Mouse (Mus musculus): Measurements from ENCODE around the gene Scnn1a. TPM values are rescaled to one million over a fixed set of nuclear protein-coding genes. Genes with fewer than 3 reads are reported as not detected.

Gene Scnn1a
- polyA plus RNA-seq, 2 experiments, result 1.9 to 2.5 TPM

GRCm38 (mm10) chr6:125308921-125309320 is 11.5 kb upstream of the Scnn1a start:
- H3K4me2 ChIP-seq (replicated peaks; ENCODE audit: low read depth, low read length, severe bottlenecking), result no peak overlapping the region
- H3K4me3 ChIP-seq (replicated peaks; ENCODE audit: low read length), result no peak overlapping the region
- H3K27me3 ChIP-seq (ENCODE audit: control insufficient read depth, insufficient read depth, low read length), result no peaks in the 10 kb centered on the region
- 5% methylated on average over 13 of the region's 13 CpGs for WGBS
- DNase-seq (ENCODE audit: low spot score) (peak; percentile 53), ATAC-seq (ENCODE audit: low FRiP score, low read depth) (peak; percentile 42)
- no peak overlapping the region for H3K9ac ChIP-seq (ENCODE audit: low read depth, low read length, severe bottlenecking)
- H3K9me3 ChIP-seq (ENCODE audit: control insufficient read depth, low read length), result no peaks in the 10 kb centered on the region
- peaks cover 26% of the 10 kb centered on the region for H3K4me1 ChIP-seq (ENCODE audit: control insufficient read depth, insufficient read depth, low read length)
- TF ChIP-seq POLR2A (IDR thresholded peaks at IDR 0.05; ENCODE audit: borderline replicate concordance, extremely low read depth, insufficient read depth, insufficient read length), result no peak
- H3K27ac ChIP-seq (replicated peaks; ENCODE audit: low read depth, low read length), result no peak overlapping the region
- H3K36me3 ChIP-seq (ENCODE audit: control insufficient read depth, insufficient read depth, low read length), result peaks cover 29% of the 10 kb centered on the region

GRCm38 (mm10) chr6:125309406-125309805 is 11.1 kb upstream of the Scnn1a start:
- Histone ChIP-seq H3K4me1 (ENCODE audit: control insufficient read depth, insufficient read depth, low read length) (peaks cover 31% of the 10 kb centered on the region), H3K4me2 (replicated peaks; ENCODE audit: low read depth, low read length, severe bottlenecking) (no peak overlapping the region), H3K4me3 (replicated peaks; ENCODE audit: low read length) (no peak overlapping the region), H3K27me3 (ENCODE audit: control insufficient read depth, insufficient read depth, low read length) (no peaks in the 10 kb centered on the region), H3K27ac (replicated peaks; ENCODE audit: low read depth, low read length) (no peak overlapping the region), H3K9me3 (ENCODE audit: control insufficient read depth, low read length) (no peaks in the 10 kb centered on the region), H3K9ac (ENCODE audit: low read depth, low read length, severe bottlenecking) (no peak overlapping the region), H3K36me3 (ENCODE audit: control insufficient read depth, insufficient read depth, low read length) (peaks cover 29% of the 10 kb centered on the region)
- no peak for TF ChIP-seq POLR2A (IDR thresholded peaks at IDR 0.05; ENCODE audit: borderline replicate concordance, extremely low read depth, insufficient read depth, insufficient read length)
- ATAC-seq (ENCODE audit: low FRiP score, low read depth), result no peak
- DNase-seq (ENCODE audit: low spot score), result no peak
- WGBS, result 43% methylated on average over 5 of the region's 5 CpGs

- no peaks in the 10 kb centered on the region for H3K27me3 ChIP-seq (ENCODE audit: control insufficient read depth, insufficient read depth, low read length)
- H3K9ac ChIP-seq (ENCODE audit: low read depth, low read length, severe bottlenecking), result no peak overlapping the region
- no peak for TF ChIP-seq POLR2A (IDR thresholded peaks at IDR 0.05; ENCODE audit: borderline replicate concordance, extremely low read depth, insufficient read depth, insufficient read length)
- H3K4me3 ChIP-seq (replicated peaks; ENCODE audit: low read length), result peak overlapping the region; percentile 52; the same call in 1 of the 2 replicates
- no peak overlapping the region for H3K27ac ChIP-seq (replicated peaks; ENCODE audit: low read depth, low read length)
- H3K9me3 ChIP-seq (ENCODE audit: control insufficient read depth, low read length), result no peaks in the 10 kb centered on the region
- peaks cover 22% of the 10 kb centered on the region for H3K36me3 ChIP-seq (ENCODE audit: control insufficient read depth, insufficient read depth, low read length)
- DNase-seq (ENCODE audit: low spot score) (no peak), ATAC-seq (ENCODE audit: low FRiP score, low read depth) (no peak)
- WGBS, result 78% methylated on average over 9 of the region's 9 CpGs
- peak overlapping the region; percentile 84 for H3K4me2 ChIP-seq (replicated peaks; ENCODE audit: low read depth, low read length, severe bottlenecking)
- peaks cover 37% of the 10 kb centered on the region for H3K4me1 ChIP-seq (ENCODE audit: control insufficient read depth, insufficient read depth, low read length)
Measured at GRCm38 (mm10) chr6:125312171-125312570, 8.3 kb upstream of the Scnn1a start.

- Histone ChIP-seq H3K4me2 (replicated peaks; ENCODE audit: low read depth, low read length, severe bottlenecking) (peak overlapping the region; percentile 84), H3K36me3 (ENCODE audit: control insufficient read depth, insufficient read depth, low read length) (peaks cover 21% of the 10 kb centered on the region; the same call in 1 of the 2 replicates), H3K4me3 (replicated peaks; ENCODE audit: low read length) (peak overlapping the region; percentile 52), H3K27me3 (ENCODE audit: control insufficient read depth, insufficient read depth, low read length) (no peaks in the 10 kb centered on the region), H3K4me1 (ENCODE audit: control insufficient read depth, insufficient read depth, low read length) (peaks cover 37% of the 10 kb centered on the region), H3K27ac (replicated peaks; ENCODE audit: low read depth, low read length) (peak overlapping the region; percentile 75), H3K9me3 (ENCODE audit: control insufficient read depth, low read length) (no peaks in the 10 kb centered on the region), H3K9ac (ENCODE audit: low read depth, low read length, severe bottlenecking) (peak overlapping the region; percentile 84)
- DNase-seq (ENCODE audit: low spot score), result no peak
- no peak for TF ChIP-seq POLR2A (IDR thresholded peaks at IDR 0.05; ENCODE audit: borderline replicate concordance, extremely low read depth, insufficient read depth, insufficient read length)
- 64% methylated on average over 22 of the region's 22 CpGs for WGBS
- ATAC-seq (ENCODE audit: low FRiP score, low read depth), result no peak
Measured at GRCm38 (mm10) chr6:125312581-125313355, 7.7 kb upstream of the Scnn1a start.

GRCm38 (mm10) chr6:125313546-125314230 is 6.8 kb upstream of the Scnn1a start, which contains the start of gene Ltbr:
Ltbr (minus strand) TSS chr6:125313885.
- Histone ChIP-seq H3K4me2 (replicated peaks; ENCODE audit: low read depth, low read length, severe bottlenecking) (peak within 1 kb of the TSS; percentile 84), H3K27me3 (ENCODE audit: control insufficient read depth, insufficient read depth, low read length) (no peaks in the 10 kb centered on the region), H3K36me3 (ENCODE audit: control insufficient read depth, insufficient read depth, low read length) (peaks cover 18% of the 10 kb centered on the region; the same call in 1 of the 2 replicates), H3K9ac (ENCODE audit: low read depth, low read length, severe bottlenecking) (peak within 1 kb of the TSS; percentile 84), H3K27ac (replicated peaks; ENCODE audit: low read depth, low read length) (peak within 1 kb of the TSS; percentile 75), H3K4me1 (ENCODE audit: control insufficient read depth, insufficient read depth, low read length) (peaks cover 37% of the 10 kb centered on the region), H3K4me3 (replicated peaks; ENCODE audit: low read length) (peak within 1 kb of the TSS; percentile 52), H3K9me3 (ENCODE audit: control insufficient read depth, low read length) (no peaks in the 10 kb centered on the region)
- WGBS, result 3% methylated on average over 29 of the region's 46 CpGs
- ATAC-seq (ENCODE audit: low FRiP score, low read depth) (peak; percentile 82), DNase-seq (ENCODE audit: low spot score) (peak; percentile 75)
- no peak for TF ChIP-seq POLR2A (IDR thresholded peaks at IDR 0.05; ENCODE audit: borderline replicate concordance, extremely low read depth, insufficient read depth, insufficient read length)
